Comparison of ENCODE assay signal across 16 mouse cellular contexts in the genomic region with DNA sequence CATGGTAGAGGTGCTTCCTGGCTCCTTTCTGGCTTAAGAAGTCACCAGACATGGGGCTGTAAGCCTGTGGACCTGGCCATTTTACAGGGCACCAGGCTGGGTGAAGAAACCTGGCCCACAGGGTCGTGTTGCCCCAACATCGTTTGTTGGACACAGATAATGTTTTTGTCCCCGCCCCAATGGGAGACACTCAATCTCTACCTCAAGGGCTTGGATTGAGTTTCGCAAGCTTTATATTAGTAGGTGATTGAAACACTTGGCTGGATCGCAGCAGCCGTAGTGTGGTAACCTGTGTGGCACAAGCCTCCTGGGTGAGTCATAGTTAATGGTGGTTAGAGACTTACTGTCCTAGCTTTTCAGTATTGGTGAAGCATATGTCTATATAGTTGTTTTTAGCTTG. TPM values are rescaled to one million over a fixed set of nuclear protein-coding genes. Genes with fewer than 3 reads are reported as not detected.
DNase-seq lines count a peak whose midpoint lies in the region; ATAC-seq and TF ChIP-seq lines count a peak whose summit lies in the region.
"Had no signal": no experiment of that assay in that cellular context is flagged by ENCODE, and none has a peak within 500 bp of the region (broad histone marks: within the 10 kb centered on the region; RNA-seq: fewer than 3 reads in every experiment).

No protein-coding gene starts in this region.

- peaks cover 12% of the 10 kb centered on the region; the same call in 1 of the 2 replicates for H3K79me2 ChIP-seq in liver, adult 2 months (ENCODE audit: control insufficient read depth, insufficient read depth, low read length)

- TF ChIP-seq POLR2A in liver, adult 2 months (IDR thresholded peaks at IDR 0.05; ENCODE audit: extremely low read depth, insufficient read depth, low read length), result no peak

- 29% methylated on average over 6 of the region's 6 CpGs for WGBS in liver, adult 2 months
- 77% methylated on average over 6 of the region's 6 CpGs for WGBS in liver, embryonic 11.5 days

- no peak overlapping the region for H3K9ac ChIP-seq in liver, adult 2 months (ENCODE audit: low read depth, low read length)
- H3K9ac ChIP-seq in liver, embryonic 11.5 days (ENCODE audit: low read depth, low read length), result no peak overlapping the region
- H3K9ac ChIP-seq: forebrain, embryonic 15.5 days; liver, embryonic 13.5 days had no signal

- H3K36me3 ChIP-seq in liver, adult 2 months (ENCODE audit: control insufficient read depth, insufficient read depth, low read length), result no peaks in the 10 kb centered on the region
- H3K36me3 ChIP-seq in liver, embryonic 11.5 days (ENCODE audit: control insufficient read depth, insufficient read depth, low read length), result no peaks in the 10 kb centered on the region
- H3K36me3 ChIP-seq: forebrain, embryonic 15.5 days; liver, embryonic 13.5 days had no signal

- peak; percentile 58 for DNase-seq in adrenal gland, adult 2 months
- DNase-seq in adrenal gland, adult 18-20 months (ENCODE audit: low spot score in 2 of 2), result no peak
- peak; percentile 78 for DNase-seq in liver, adult 2 months (ENCODE audit: extremely low read depth, low read depth, low spot score)
- no peak for DNase-seq in liver, embryonic 11.5 days (ENCODE audit: low spot score)
- DNase-seq in adrenal gland, postnatal 14 days, result peak; percentile 63
- DNase-seq in lung, postnatal 36 days, result peak; percentile 75
- DNase-seq in left cerebral cortex, adult 9 months (ENCODE audit: low spot score in 2 of 2), result no peak
- DNase-seq: heart, adult 18-20 months; layer of hippocampus, postnatal 36 days; liver, embryonic 13.5 days; midbrain, embryonic 14.5 days; thymus, adult 2 months had no signal

- no peak overlapping the region for H3K27ac ChIP-seq in liver, adult 2 months (replicated peaks; ENCODE audit: insufficient read depth, low read depth, low read length)
- no peak overlapping the region for H3K27ac ChIP-seq in liver, embryonic 11.5 days (ENCODE audit: low read depth, low read length)
- H3K27ac ChIP-seq: forebrain, embryonic 15.5 days; hindbrain, embryonic 10.5 days; liver, embryonic 13.5 days had no signal

- H3K4me2 ChIP-seq in liver, embryonic 11.5 days, result no peak overlapping the region
- H3K4me2 ChIP-seq: forebrain, embryonic 15.5 days; liver, embryonic 13.5 days had no signal

- H3K9me3 ChIP-seq in liver, embryonic 11.5 days (ENCODE audit: control insufficient read depth, low read length), result no peaks in the 10 kb centered on the region
- H3K9me3 ChIP-seq: forebrain, embryonic 15.5 days; hindbrain, embryonic 10.5 days; liver, embryonic 13.5 days had no signal

- H3K4me1 ChIP-seq in liver, adult 2 months (ENCODE audit: control insufficient read depth, insufficient read depth, low read length), result peaks cover 38% of the 10 kb centered on the region
- peaks cover 56% of the 10 kb centered on the region for H3K4me1 ChIP-seq in liver, embryonic 11.5 days (replicated peaks; ENCODE audit: control insufficient read depth, insufficient read depth, low read length)

- H3K27me3 ChIP-seq in liver, adult 2 months (ENCODE audit: control insufficient read depth, insufficient read depth, low read length), result no peaks in the 10 kb centered on the region
- H3K27me3 ChIP-seq in liver, embryonic 11.5 days (replicated peaks; ENCODE audit: control insufficient read depth, insufficient read depth, low read length), result no peaks in the 10 kb centered on the region
- H3K27me3 ChIP-seq: forebrain, embryonic 15.5 days; liver, embryonic 13.5 days had no signal

- H3K4me3 ChIP-seq in liver, adult 2 months (ENCODE audit: insufficient read depth, low read depth, low read length), result no peak overlapping the region
- H3K4me3 ChIP-seq in liver, embryonic 11.5 days (ENCODE audit: low read depth, low read length), result no peak overlapping the region
- H3K4me3 ChIP-seq: erythroblast, embryonic 14.5 days; forebrain, embryonic 15.5 days; hindbrain, embryonic 10.5 days; liver, embryonic 13.5 days had no signal

- no peak for ATAC-seq in liver, embryonic 11.5 days (replicated peaks; ENCODE audit: low FRiP score)
- no peak for ATAC-seq in megakaryocyte-erythroid progenitor cell, adult 5-6 weeks (replicated peaks; ENCODE audit: low FRiP score, low TSS enrichment, poor library complexity, severe bottlenecking)
- ATAC-seq: forebrain, embryonic 15.5 days had no signal

- TF ChIP-seq CTCF in liver, adult 2 months (IDR thresholded peaks at IDR 0.05; ENCODE audit: low read depth, low read length), result no peak

RNA-seq across cellular contexts. Expression of a gene that starts 36.9 kb away (rescaled TPM):
- total RNA-seq in adrenal gland, adult 2 months (2021), result 10 to 100 TPM; 27.5 to 34.0 TPM
- 26.3 and 36.6 TPM in 2 replicates for polyA plus RNA-seq in adrenal gland, adult 2 months (2012; rRNA removed)
- total RNA-seq in adrenal gland, adult 18-20 months (2021), result 10 to 100 TPM; 21.4 to 33.5 TPM
- 3.1 and 3.8 TPM in 2 replicates for total RNA-seq in liver, adult 2 months (2014; rRNA removed)
- polyA plus RNA-seq in liver, adult 2 months (2012; rRNA removed), result 4.8 and 5.2 TPM in 2 replicates
- polyA plus RNA-seq in liver, embryonic 11.5 days (2014; fragmentation: Nextera tagmentation; extraction: Ambion mirVana), result 4.8 and 5.0 TPM in 2 replicates
- 35.1 and 41.9 TPM in 2 replicates for total RNA-seq in adrenal gland, postnatal 14 days (2021)
- total RNA-seq in megakaryocyte-erythroid progenitor cell, adult 5-6 weeks (2014; fragmentation: Nextera tagmentation), result 21.5 and 23.6 TPM in 2 replicates
- total RNA-seq in megakaryocyte-erythroid progenitor cell, adult 5-6 weeks (2017), result 4.6 and 5.4 TPM in 2 replicates

Comparison
In these comparisons a context has a peak if more than half of its experiments do, and no peak if none do; other contexts are left out.
1. DNase-seq: peak in adrenal gland, adult 2 months (single experiment), liver, adult 2 months (single experiment), adrenal gland, postnatal 14 days (single experiment) and lung, postnatal 36 days (single experiment); none in adrenal gland, adult 18-20 months (0 of 2), liver, embryonic 11.5 days (single experiment) and left cerebral cortex, adult 9 months (0 of 2).